Mouse (Mus musculus) embryonic facial prominence, embryonic 10.5 days (tissue): Measurements from ENCODE around the gene Rnf144b. TPM values are rescaled to one million over a fixed set of nuclear protein-coding genes. Genes with fewer than 3 reads are reported as not detected.

Experiments used
- DNase-seq: peaks from one replicate; pipeline ENCODE4 v3.0.0-alpha.2; 2017; ENCODE audit warnings: low spot score
- H3K27ac ChIP-seq: fragments of 300-500 bp; sonication (generic); replicated peaks from 2 replicates; pipeline ENCODE4 v1.5.1; 2016; ENCODE audit warnings: mild to moderate bottlenecking
- H3K27me3 ChIP-seq: fragments of 300-500 bp; sonication (generic); replicated peaks from 2 replicates; pipeline ENCODE4 v1.6.1; 2016; ENCODE audit warnings: low read depth, mild to moderate bottlenecking; ENCODE audit not compliant: poor library complexity, severe bottlenecking
- H3K36me3 ChIP-seq: fragments of 300-500 bp; sonication (generic); replicated peaks from 2 replicates; pipeline ENCODE4 v1.6.1; 2016; ENCODE audit warnings: mild to moderate bottlenecking, moderate library complexity
- H3K4me1 ChIP-seq: fragments of 300-500 bp; sonication (generic); 2 replicates; pipeline ENCODE4 v1.6.1; 2016
- H3K4me3 ChIP-seq: fragments of 300-500 bp; sonication (generic); 2 replicates; pipeline ENCODE4 v1.5.1; 2016; ENCODE audit warnings: mild to moderate bottlenecking, moderate library complexity
- H3K9me3 ChIP-seq: fragments of 300-500 bp; sonication (generic); 2 replicates; pipeline ENCODE4 v1.6.1; 2016; ENCODE audit warnings: mild to moderate bottlenecking
- WGBS: fragments of 180-500 bp; shearing (Covaris S2); methylation state at CpG from one replicate; pipeline ENCODE4 v1.1.7; 2016; 5-methylcytosine and 5-hydroxymethylcytosine counted together
- polyA plus RNA-seq: library from polyadenylated mRNA; unstranded; fragments of >200 nt; fragmentation: Nextera tagmentation; extraction: Ambion mirVana; gene quantifications from 2 replicates; pipeline ENCODE4 v1.2.1, GENCODE M21; 2016

The Rnf144b gene
- polyA plus RNA-seq, 1 experiment from 2014 or later, result 0.90 TPM

- Histone ChIP-seq H3K36me3 (no peaks in the 10 kb centered on the region), H3K4me1 (0 out of 2 replicates have a peak, but pooled peaks cover 3% of the 10 kb centered on the region), H3K27ac (no peak overlapping the region), H3K27me3 (no peaks in the 10 kb centered on the region), H3K9me3 (no peaks in the 10 kb centered on the region), H3K4me3 (no peak overlapping the region)
- WGBS, result 88% methylated on average over 8 of the region's 8 CpGs
- DNase-seq, result no peak
These were observed 10.6 kb downstream of the Rnf144b start for GRCm38 (mm10) chr13:47133058-47133457.

- Histone ChIP-seq H3K4me3 (no peak overlapping the region), H3K27me3 (no peaks in the 10 kb centered on the region), H3K27ac (no peak overlapping the region), H3K4me1 (no peaks in the 10 kb centered on the region), H3K9me3 (peaks cover 5% of the 10 kb centered on the region; the same call in 1 of the 2 replicates), H3K36me3 (no peaks in the 10 kb centered on the region)
- no peak for DNase-seq
- WGBS, result 95% methylated on average over 7 of the region's 7 CpGs
These were observed 12.4 kb downstream of the Rnf144b start for GRCm38 (mm10) chr13:47134836-47135235.

- Histone ChIP-seq H3K4me1 (no peaks in the 10 kb centered on the region), H3K27ac (no peak overlapping the region), H3K27me3 (no peaks in the 10 kb centered on the region), H3K4me3 (no peak overlapping the region), H3K9me3 (peaks cover 5% of the 10 kb centered on the region; the same call in 1 of the 2 replicates), H3K36me3 (no peaks in the 10 kb centered on the region)
- no peak for DNase-seq
- 93% methylated on average over 7 of the region's 7 CpGs for WGBS
These were observed 13.3 kb downstream of the Rnf144b start for GRCm38 (mm10) chr13:47135741-47136140.

GRCm38 (mm10) chr13:47142764-47143163 lies 20.3 kb downstream of the Rnf144b start:
- 76% methylated on average over 6 of the region's 6 CpGs for WGBS
- no peak for DNase-seq
- Histone ChIP-seq H3K9me3 (peaks cover 5% of the 10 kb centered on the region; the same call in 1 of the 2 replicates), H3K27ac (no peak overlapping the region), H3K27me3 (no peaks in the 10 kb centered on the region), H3K4me3 (no peak overlapping the region), H3K36me3 (no peaks in the 10 kb centered on the region), H3K4me1 (peaks cover 8% of the 10 kb centered on the region)

GRCm38 (mm10) chr13:47145939-47146338 lies 23.5 kb downstream of the Rnf144b start:
- Histone ChIP-seq H3K4me3 (no peak overlapping the region), H3K4me1 (peaks cover 18% of the 10 kb centered on the region), H3K36me3 (no peaks in the 10 kb centered on the region), H3K9me3 (no peaks in the 10 kb centered on the region), H3K27me3 (no peaks in the 10 kb centered on the region), H3K27ac (no peak overlapping the region)
- 63% methylated on average over 9 of the region's 9 CpGs for WGBS
- DNase-seq, result no peak

- no peaks in the 10 kb centered on the region for H3K9me3 ChIP-seq
- no peaks in the 10 kb centered on the region for H3K36me3 ChIP-seq
- no peaks in the 10 kb centered on the region for H3K27me3 ChIP-seq
- 73% methylated on average over 7 of the region's 7 CpGs for WGBS
- H3K4me1 ChIP-seq, result peaks cover 18% of the 10 kb centered on the region
- no peak overlapping the region for H3K4me3 ChIP-seq
- no peak for DNase-seq
- H3K27ac ChIP-seq, result no peak overlapping the region
These were observed 23.9 kb downstream of the Rnf144b start for GRCm38 (mm10) chr13:47146388-47146787.

GRCm38 (mm10) chr13:47148573-47148972 lies 26.1 kb downstream of the Rnf144b start:
- no peak for DNase-seq
- no peaks in the 10 kb centered on the region for H3K36me3 ChIP-seq
- H3K4me3 ChIP-seq, result no peak overlapping the region
- H3K9me3 ChIP-seq, result no peaks in the 10 kb centered on the region
- WGBS, result 67% methylated on average over 11 of the region's 11 CpGs
- no peaks in the 10 kb centered on the region for H3K27me3 ChIP-seq
- H3K4me1 ChIP-seq, result peaks cover 29% of the 10 kb centered on the region
- H3K27ac ChIP-seq, result no peak overlapping the region

GRCm38 (mm10) chr13:47149993-47150392 lies 27.5 kb downstream of the Rnf144b start:
- Histone ChIP-seq H3K4me1 (peaks cover 41% of the 10 kb centered on the region), H3K9me3 (no peaks in the 10 kb centered on the region), H3K4me3 (no peak overlapping the region), H3K36me3 (no peaks in the 10 kb centered on the region), H3K27me3 (no peaks in the 10 kb centered on the region), H3K27ac (no peak overlapping the region)
- 92% methylated on average over 10 of the region's 10 CpGs for WGBS
- no peak for DNase-seq

- H3K27me3 ChIP-seq, result no peaks in the 10 kb centered on the region
- H3K27ac ChIP-seq, result no peak overlapping the region
- H3K4me3 ChIP-seq, result no peak overlapping the region
- H3K36me3 ChIP-seq, result no peaks in the 10 kb centered on the region
- no peak for DNase-seq
- H3K4me1 ChIP-seq, result peaks cover 37% of the 10 kb centered on the region
- no peaks in the 10 kb centered on the region for H3K9me3 ChIP-seq
- WGBS, result 92% methylated on average over 14 of the region's 14 CpGs
These were observed 28.6 kb downstream of the Rnf144b start for GRCm38 (mm10) chr13:47151060-47151459.

- Histone ChIP-seq H3K4me1 (peaks cover 42% of the 10 kb centered on the region), H3K4me3 (no peak overlapping the region), H3K36me3 (no peaks in the 10 kb centered on the region), H3K9me3 (no peaks in the 10 kb centered on the region), H3K27ac (no peak overlapping the region), H3K27me3 (no peaks in the 10 kb centered on the region)
- WGBS, result 36% methylated on average over 7 of the region's 7 CpGs
- DNase-seq, result peak; percentile 46
These were observed 29.9 kb downstream of the Rnf144b start for GRCm38 (mm10) chr13:47152390-47152789.

- no peaks in the 10 kb centered on the region for H3K36me3 ChIP-seq
- WGBS, result 48% methylated on average over 5 of the region's 5 CpGs
- no peak overlapping the region for H3K27ac ChIP-seq
- H3K4me3 ChIP-seq, result no peak overlapping the region
- DNase-seq, result peak; percentile 41
- H3K4me1 ChIP-seq, result peaks cover 38% of the 10 kb centered on the region
- no peaks in the 10 kb centered on the region for H3K27me3 ChIP-seq
- H3K9me3 ChIP-seq, result no peaks in the 10 kb centered on the region
These were observed 30.8 kb downstream of the Rnf144b start for GRCm38 (mm10) chr13:47153206-47153605.

GRCm38 (mm10) chr13:47154866-47155265 lies 32.4 kb downstream of the Rnf144b start:
- H3K27me3 ChIP-seq, result no peaks in the 10 kb centered on the region
- 77% methylated on average over 4 of the region's 4 CpGs for WGBS
- H3K4me3 ChIP-seq, result no peak overlapping the region
- H3K9me3 ChIP-seq, result no peaks in the 10 kb centered on the region
- H3K4me1 ChIP-seq, result peaks cover 32% of the 10 kb centered on the region
- no peak for DNase-seq
- H3K36me3 ChIP-seq, result no peaks in the 10 kb centered on the region
- no peak overlapping the region for H3K27ac ChIP-seq

- DNase-seq, result no peak
- H3K36me3 ChIP-seq, result no peaks in the 10 kb centered on the region
- peaks cover 32% of the 10 kb centered on the region for H3K4me1 ChIP-seq
- H3K27me3 ChIP-seq, result no peaks in the 10 kb centered on the region
- no peak overlapping the region for H3K27ac ChIP-seq
- 54% methylated on average over 5 of the region's 5 CpGs for WGBS
- no peaks in the 10 kb centered on the region for H3K9me3 ChIP-seq
- H3K4me3 ChIP-seq, result no peak overlapping the region
These were observed 34.4 kb downstream of the Rnf144b start for GRCm38 (mm10) chr13:47156841-47157240.

- no peak for DNase-seq
- no peaks in the 10 kb centered on the region for H3K27me3 ChIP-seq
- peaks cover 6% of the 10 kb centered on the region; the same call in 1 of the 2 replicates for H3K9me3 ChIP-seq
- WGBS, result 90% methylated on average over 5 of the region's 5 CpGs
- H3K27ac ChIP-seq, result no peak overlapping the region
- H3K4me1 ChIP-seq, result peaks cover 8% of the 10 kb centered on the region
- no peak overlapping the region for H3K4me3 ChIP-seq
- H3K36me3 ChIP-seq, result no peaks in the 10 kb centered on the region
These were observed 39.5 kb downstream of the Rnf144b start for GRCm38 (mm10) chr13:47162001-47162400.
